Mouse (Mus musculus) adrenal gland, adult 10 weeks (tissue): ENCODE measurements around the gene Nemp2. TPM values are rescaled to one million over a fixed set of nuclear protein-coding genes. Genes with fewer than 3 reads are reported as not detected.

Experiments used
- polyA plus RNA-seq: library from polyadenylated mRNA; stranded (reverse); fragments of 350-450 nt; fragmentation: Illumina TruSeq; extraction: RNeasy Lipid Tissue Mini Kit (QIAGEN cat#74804); gene quantifications from one replicate; pipeline ENCODE4 v1.2.3, GENCODE M21; 2014; ENCODE audit warnings: low read depth, low replicate concordance

The Nemp2 gene
- 3.0 TPM for polyA plus RNA-seq

GRCm38 (mm10) chr1:52630248-52630936, at the start of gene Nemp2:
Gene Nemp2, plus strand, starts transcription at chr1:52630703.

Other genes with a start within 250 kb of the Nemp2 start
- gene Nab1, start 130.0 kb upstream of the Nemp2 start, polyA plus RNA-seq: 256 TPM
- gene Mfsd6, start 96.8 kb downstream of the Nemp2 start, polyA plus RNA-seq: 40.6 TPM
- 15.5 TPM for gene Inpp1, start 187.0 kb downstream of the Nemp2 start, polyA plus RNA-seq
- gene Hibch, start 214.2 kb downstream of the Nemp2 start, polyA plus RNA-seq: 243 TPM